Mouse (Mus musculus) ES-E14 (cell line): ENCODE measurements around the gene Kif1b.

Experiments
- CHD2 ChIP-seq: IDR thresholded peaks from 2 replicates; pipeline ENCODE4 v1.6.1; 2014; ENCODE audit warnings: mild to moderate bottlenecking, low read depth, low read length, inconsistent platforms
- HCFC1 ChIP-seq: IDR thresholded peaks from 2 replicates; pipeline ENCODE4 v1.6.1; 2012; ENCODE audit warnings: low read length, inconsistent platforms, borderline replicate concordance; ENCODE audit not compliant: insufficient read depth
- MAFK ChIP-seq: IDR thresholded peaks from 2 replicates; pipeline ENCODE4 v1.6.1; 2014; ENCODE audit warnings: mild to moderate bottlenecking, low read depth, low read length, inconsistent platforms; ENCODE audit not compliant: insufficient read depth
- ZC3H11A ChIP-seq: IDR thresholded peaks from 2 replicates; pipeline ENCODE4 v1.6.1; 2012; ENCODE audit warnings: low read depth, mild to moderate bottlenecking, inconsistent platforms, low read length, borderline replicate concordance
- ZNF384 ChIP-seq: IDR thresholded peaks from 2 replicates; pipeline ENCODE4 v1.6.1; 2012; ENCODE audit warnings: low read depth, low read length, inconsistent platforms

- no peak for TF ChIP-seq ZC3H11A
- TF ChIP-seq MAFK = no peak
- TF ChIP-seq ZNF384 = no peak
- no peak for TF ChIP-seq HCFC1
- TF ChIP-seq CHD2 = no peak
These were observed 133.8 kb downstream of the Kif1b start for GRCm38 (mm10) chr4:149173661-149174060.
